Mouse (Mus musculus) mature B cell (primary cell): ENCODE data around the gene Rab11fip5.

ENCODE experiments used
- in situ Hi-C: fragments of 300-500 bp; cut with MboI; formaldehyde crosslinking; loops from 2 replicates; pipeline ENCODE4 v1.14.3; 2019

Rab11fip5 gene

DNA sequence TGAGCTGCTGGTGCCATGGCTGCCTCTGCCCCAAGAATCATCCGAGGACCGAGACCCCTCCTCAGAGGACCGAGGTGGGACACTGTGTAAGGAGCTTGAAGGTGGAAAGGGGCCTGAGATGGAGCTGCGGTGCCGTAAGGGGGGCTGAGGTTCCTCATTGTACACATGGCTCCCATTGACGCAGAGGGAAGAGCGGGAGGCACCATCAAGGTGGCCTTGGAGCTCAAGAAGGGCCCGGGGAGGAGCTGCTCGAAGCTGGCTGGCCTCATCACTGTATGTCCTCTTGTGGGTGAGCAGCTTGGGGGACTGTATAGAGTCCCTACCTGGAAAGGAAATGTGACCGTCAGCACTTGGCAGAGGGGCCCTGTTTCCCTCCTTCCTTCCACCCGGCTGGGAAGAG is 26.3 kb downstream of the Rab11fip5 start:
- in situ Hi-C loops = no loop called here

DNA sequence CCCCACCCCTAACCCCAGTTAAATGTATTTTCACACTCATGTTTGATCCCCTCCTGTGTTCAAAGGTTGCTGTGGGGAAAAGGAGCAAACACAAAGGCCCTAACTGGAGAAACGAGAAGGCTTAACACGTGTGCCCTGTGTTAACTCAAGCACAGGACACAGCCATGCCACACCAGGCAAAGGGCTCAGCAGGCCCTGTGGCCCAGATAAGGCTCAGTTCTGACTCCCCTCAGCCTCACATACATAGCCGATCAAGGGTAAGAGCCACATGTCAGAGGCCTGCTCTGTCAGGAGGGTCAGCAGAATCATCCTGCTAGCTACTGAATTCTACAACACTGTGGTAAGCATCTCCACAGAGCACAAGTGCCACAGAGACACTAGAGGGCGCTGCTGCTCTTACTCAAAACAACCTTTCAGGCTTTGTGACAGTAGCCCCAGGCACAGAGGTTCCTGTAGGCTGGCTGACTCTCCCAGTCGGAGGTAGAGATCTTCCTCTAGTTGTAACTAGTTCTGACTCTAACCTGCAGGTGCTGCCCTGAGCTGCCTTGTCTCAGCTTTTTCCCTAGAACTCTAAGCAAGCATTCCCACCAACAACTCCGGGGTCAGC is 28.3 kb downstream of the Rab11fip5 start:
- in situ Hi-C loops = no loop called here

DNA sequence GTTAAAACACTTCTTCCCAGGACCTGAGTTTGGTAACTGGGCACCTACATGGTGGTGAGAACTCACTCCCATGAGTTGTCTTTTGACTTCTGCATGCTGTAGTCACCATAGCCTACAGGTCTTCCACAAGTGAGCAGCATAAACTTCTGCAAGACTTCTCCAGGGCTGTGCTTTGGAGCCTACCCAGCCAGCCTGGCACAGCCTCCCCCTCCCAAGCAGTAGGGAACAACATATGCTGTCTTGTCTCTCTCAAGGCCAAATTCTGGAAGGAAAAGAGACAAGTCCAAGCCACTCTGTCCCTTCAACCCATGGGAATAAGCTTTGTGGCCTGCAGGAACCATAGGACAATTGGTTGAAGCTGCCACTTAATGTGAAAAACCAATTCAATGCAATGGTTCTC is 29.5 kb downstream of the Rab11fip5 start:
- in situ Hi-C loops = no loop called here

DNA sequence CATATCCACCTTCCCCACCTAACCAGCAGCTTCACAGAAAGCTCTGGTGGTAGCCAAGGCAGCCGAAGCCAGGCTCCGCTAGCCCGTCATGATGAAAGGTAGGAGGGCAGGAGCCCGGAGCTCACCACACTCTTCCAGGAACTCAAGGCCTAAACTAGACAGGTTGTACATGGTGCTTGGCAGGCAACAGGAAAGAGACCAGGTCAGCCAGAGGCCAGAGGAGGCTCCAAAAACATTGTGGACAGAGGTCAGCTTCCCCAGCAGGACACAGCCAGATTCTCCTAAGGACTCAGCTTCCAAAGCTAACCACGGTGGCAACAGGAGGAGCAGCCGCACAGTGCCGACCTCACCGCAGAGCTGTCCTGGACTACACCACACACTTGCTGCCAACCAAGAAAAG is 31.4 kb downstream of the Rab11fip5 start:
- in situ Hi-C loops = no loop called here

DNA sequence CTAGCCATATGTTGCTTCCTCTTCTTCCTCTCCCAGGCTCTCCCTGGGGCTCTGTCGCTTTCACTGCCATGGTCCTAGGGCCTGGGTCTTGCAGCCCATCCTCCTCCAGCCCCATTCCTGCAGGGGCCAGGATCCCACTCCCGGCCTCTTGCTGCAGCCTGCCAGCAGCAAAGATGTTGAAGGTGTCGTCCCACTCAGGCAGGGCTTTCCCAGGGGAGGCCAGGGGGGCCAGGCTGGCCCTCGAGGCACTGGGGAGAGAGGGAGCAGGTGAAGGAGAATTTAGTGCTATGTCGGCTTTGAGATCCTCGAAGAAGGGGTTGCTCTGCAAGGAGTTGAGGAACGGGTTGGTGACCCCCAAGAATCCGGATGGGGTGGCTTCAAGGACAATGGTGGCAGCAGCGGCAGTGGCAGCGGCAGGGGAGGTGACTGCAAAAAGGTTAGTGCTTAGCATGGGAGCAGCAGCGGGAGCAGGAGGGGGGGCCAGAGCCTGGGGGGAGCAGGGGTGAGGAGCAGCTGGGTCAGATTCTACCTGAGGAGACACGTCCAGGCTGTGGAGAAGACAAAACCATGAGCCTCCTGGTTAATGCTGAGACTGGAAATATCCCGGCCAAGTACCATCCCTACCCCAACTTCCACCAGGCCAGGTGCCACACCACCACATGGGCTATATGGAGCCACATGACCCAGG is 32.5 kb downstream of the Rab11fip5 start:
- in situ Hi-C loops = no loop called here

DNA sequence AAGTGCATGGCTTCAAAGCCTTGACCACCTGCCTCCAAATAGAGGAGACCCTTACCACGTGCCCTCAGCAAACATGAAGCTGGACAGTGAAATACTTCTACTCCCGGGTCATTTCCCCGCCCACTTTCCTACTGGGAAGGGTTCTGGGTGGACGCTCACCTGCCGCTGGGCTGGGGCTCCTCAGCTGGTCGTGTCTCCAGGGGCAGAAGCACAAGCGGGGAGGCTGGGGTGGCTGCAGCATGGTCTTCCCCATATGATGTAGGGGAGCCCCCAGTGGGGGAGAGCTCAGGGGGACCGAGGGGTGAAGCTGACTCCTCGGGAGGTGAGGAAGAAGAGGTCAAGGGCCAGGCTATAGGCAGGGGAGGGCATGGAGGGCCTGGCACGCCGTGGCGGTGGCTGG is 34.2 kb downstream of the Rab11fip5 start:
- in situ Hi-C loops = no loop called here

DNA sequence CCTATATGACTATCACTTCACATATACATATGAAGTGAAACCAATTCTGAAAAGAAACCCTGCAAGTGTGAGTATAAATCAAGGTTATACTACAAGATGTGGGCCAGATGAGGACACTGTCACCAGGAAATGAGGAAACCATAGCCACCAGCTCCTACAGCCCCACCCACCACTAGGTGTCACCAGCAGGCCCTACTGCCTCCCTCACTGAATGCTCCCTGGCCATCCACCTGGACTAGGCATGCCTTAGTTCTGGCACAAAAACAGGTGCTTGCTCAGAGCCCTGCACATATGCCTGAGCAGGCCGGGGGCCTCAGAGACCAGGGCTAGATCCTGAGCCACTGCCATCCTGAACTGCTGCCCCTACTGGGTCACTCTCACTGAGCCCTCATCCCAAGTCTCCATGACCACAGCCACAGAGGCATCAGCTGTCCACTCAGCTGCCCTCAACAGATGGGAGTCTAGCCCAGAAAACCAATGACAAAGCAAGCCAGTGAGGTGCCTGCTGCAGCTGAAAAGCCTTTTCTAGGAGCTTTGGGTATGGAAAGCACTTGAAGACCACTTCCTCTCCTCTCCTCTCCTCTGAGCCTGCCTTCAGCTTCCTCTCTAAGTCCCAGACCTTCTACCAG is 35.0 kb downstream of the Rab11fip5 start:
- in situ Hi-C loops = no loop called here

DNA sequence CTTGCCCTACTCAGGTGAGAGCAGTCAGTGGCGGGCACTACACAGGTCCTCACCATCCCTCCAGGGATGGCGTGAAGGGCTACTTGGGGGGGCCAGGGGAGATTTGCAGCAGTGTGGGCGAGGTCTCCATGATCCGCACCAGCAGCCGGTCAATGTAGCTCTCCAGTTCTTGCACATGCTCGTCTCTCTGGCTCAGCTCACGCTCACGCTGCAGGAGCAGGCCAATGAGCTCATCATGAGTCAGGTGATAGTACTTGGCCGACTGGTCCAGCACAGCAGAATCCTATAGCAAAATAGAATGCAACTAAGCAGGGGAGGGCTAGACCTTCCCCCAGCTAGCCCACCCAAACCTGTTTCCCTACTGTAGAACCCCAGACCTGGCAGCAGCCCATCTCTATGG is 37.5 kb downstream of the Rab11fip5 start:
- in situ Hi-C loops = no loop called here

DNA sequence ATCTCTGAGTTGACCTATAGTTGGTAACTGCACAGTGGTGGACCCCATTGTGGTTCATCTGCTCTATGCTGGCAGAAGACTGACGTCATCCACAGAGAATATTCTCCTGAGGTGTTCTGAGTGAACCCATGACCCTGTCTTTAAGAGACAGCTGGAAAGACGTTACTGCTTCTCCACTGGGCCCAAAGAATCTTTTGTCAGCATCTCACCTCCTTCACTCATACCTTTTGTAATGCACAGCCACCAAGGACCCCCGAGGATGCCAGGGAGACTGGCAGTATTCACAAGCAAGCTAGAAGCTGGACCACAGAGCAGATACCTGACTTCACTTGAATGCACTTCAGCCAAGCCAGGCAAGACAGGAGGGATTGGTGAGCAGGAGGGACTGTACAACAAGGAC is 39.1 kb downstream of the Rab11fip5 start:
- in situ Hi-C loops = no loop called here

DNA sequence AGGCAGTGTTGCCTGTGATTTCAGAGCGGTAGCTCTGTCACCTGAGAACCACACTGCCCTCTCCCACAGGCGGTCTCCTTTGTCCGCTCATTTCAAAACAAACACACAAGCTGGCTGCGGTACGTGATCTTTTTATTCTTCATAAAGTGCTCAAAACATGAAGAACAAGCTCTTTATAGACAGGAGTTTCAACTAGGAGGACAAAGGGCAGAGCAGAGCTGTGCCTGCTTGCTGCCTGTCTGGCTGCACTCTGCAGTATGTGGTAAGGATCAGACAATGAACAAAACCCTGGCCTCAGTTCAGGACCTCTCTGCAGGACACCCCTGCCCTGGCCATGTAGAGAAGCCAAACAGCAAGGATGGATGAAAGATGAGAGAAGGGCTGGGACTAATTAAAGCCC is 39.6 kb downstream of the Rab11fip5 start:
- in situ Hi-C loops = no loop called here

DNA sequence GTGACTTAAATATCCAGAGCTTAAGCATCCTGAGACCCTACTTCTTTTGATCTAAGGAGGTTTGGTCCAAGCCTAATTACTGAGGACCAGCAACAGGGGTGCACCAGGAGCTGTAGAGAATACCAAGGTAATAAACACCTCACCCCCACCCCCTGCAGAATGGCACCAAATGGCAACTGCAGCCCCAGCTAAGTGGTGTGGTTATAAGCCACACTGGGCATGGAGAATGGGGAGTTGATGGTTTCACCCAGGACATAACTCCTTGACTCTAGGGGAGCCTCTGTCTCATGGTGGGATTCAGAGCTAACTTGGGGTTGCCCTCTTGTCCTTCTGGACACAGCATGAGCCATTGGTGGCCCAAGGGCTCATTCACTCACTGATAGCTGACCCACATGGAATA is 40.2 kb downstream of the Rab11fip5 start:
- in situ Hi-C loops = no loop called here

DNA sequence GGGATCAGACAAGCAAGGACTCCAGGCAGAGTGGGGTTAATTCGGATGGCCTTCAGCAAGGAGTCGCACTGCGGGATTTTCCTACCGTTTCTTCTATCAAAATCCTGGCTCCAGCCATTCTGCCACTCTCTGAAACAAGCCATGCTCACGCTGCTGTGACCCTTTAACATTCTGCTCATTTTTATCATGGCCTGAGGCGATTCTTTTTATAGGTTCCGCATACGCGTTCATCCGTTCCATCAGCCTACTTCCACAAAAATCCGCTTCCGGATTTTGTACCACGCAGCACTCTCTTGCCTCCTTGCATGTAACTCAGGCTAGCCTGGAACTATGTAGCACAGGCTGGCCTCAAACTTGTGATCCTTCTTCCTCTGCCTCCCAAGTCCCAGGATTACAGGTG is 40.7 kb downstream of the Rab11fip5 start:
- in situ Hi-C loops = no loop called here

DNA sequence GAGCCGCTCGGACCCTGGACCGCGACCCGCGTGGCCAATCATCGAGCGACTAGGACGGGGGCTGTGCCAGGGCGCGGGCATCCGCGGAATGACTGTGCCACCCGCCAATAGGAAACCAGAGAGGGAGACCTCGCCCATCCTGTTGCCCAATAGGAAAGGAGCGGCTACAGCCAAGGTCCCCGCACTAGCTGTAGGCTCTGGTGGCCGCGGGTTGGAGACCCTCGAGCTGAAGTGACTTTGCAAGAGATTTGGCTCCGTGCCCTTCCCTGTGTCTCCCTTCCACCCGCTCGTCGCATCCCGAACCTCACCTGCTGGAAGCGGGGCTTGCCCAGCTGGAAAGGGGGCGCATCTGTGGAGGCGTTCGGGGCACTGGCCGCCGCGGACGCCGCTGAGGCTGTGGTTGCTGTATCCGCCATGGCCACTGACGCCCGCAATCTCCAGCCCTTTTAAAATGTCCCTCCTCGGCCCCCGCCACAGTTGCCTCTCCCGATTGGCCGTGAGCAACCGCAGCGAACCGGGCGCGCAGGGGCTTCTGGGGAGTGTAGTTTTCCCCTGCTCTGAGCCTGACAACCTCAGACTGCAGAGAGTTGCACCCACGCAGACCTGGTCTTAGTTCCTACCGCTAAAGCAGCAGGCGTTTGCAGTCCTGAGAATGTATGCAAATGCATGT is 41.3 kb downstream of the Rab11fip5 start, which contains the start of gene Sfxn5:
TSS of gene Sfxn5 (minus strand) at position 423 of the 670 bp plus-strand sequence.
- in situ Hi-C loops = no loop called here

DNA sequence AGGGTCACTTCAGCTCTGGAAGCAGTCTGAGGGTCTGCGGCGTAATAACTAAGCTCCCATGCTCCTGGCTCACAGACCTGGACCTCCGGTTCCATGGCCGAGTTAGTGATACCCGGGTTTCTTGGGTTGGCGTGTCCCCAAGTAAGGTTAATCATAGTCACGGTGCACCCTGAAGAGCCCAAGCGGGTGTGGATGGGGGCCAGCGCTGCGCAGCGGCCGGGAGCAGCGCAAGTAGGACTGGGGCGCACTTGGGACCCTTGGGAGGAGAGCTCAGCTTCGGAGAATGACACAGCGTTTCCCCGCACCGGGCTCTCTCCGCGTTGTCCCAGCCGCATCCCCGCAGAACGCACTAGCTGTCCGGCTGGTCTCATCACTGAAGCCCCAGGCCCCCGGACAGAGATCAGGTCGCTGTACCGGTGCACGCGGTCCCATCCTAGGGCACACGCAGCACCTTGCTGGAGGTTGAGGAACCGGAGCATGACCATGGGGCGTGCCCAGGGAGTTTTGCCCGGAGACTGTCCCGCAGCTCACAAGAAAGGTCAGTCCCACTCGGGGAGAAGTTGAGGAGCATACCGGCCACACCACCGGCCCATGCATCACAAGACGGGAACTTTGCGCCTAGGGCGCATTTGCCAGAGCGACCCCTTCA is 42.0 kb downstream of the Rab11fip5 start:
- in situ Hi-C loops = no loop called here

DNA sequence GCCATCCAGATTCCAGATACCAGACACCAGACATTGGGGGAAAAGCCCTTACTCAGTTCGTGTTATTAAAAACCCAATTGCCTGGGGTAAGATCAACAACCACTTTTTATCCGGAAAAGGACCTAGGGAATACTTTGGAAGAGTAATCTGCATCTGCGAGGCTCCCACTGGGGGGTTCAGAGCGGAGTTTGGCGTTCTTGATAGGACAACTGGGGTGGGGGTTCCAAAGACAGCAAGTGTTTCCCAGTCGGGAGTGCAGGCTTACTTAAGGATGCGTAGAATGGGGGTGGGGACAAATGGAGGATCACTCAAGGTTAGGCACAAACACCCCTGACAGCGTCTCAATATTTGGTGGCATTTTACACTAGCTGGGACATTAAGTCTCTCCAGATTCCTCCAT is 42.7 kb downstream of the Rab11fip5 start:
- in situ Hi-C loops = no loop called here

DNA sequence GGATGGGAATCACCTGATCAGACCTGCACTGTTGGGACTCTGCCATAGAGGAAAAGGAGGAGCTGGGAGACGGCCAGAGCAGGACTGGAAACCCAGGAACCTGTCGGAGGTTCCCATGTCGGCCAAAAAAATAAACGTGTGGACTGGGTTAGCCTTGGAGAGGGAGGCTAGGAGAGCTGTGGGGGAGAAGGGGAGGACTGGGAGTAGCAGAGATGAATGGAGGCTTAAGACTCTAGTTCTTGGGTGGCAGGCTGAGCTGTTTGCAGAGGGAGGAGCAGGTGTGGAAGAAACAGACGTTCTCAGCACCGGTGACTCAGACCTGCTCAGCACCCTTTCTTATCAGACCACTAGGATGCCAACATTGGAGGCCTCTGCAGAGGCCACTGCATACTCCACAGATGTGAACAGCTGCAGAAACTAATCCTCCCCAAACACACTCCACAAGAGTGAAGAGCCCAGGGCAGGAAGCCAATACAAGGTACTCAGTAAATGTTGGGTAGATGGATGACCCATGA is 43.2 kb downstream of the Rab11fip5 start:
- in situ Hi-C loops = no loop called here

DNA sequence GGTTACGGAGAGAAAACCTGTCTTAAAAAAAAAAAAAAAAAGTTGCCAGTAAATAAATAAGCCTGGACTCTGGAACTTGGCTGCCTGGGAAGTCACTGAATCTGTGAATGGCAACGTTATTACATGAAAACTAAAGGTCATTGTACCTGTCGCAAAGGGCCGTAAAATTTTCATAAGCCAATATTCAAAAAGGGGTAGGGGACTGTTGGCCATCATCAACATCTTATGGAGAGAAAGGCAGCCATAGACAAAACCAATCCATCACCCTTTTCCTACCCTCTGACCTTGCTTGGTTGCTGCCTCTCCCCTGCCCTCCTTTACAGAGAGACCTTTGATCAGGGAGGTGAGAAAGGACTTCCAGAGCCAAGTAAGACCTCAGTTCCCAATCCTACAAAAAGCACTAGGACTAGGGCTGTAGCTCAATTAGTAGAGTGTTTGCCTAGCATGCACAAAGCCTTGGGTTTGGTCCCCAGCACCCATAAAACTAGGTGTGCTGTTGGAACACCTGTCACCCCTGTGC is 44.7 kb downstream of the Rab11fip5 start:
- in situ Hi-C loops = no loop called here

DNA sequence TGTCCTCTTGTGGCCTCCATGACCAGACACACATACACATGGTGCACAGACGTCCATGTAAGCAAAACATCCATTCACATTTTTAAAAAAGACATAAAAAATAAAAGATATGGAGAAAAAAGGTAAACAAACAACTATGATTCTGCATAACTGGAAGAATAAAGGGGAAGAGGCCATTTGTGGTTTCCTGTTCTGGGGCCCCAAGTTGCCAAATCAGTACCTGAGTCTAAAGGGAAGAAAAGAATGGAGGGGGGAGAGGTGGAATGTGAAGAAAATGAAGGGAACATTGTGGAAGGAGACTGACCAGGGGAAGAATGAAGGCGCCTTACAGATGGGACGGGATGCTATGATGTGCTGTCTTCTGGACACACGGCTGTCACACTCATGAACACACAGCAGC is 47.9 kb downstream of the Rab11fip5 start:
- in situ Hi-C loops = no loop called here

DNA sequence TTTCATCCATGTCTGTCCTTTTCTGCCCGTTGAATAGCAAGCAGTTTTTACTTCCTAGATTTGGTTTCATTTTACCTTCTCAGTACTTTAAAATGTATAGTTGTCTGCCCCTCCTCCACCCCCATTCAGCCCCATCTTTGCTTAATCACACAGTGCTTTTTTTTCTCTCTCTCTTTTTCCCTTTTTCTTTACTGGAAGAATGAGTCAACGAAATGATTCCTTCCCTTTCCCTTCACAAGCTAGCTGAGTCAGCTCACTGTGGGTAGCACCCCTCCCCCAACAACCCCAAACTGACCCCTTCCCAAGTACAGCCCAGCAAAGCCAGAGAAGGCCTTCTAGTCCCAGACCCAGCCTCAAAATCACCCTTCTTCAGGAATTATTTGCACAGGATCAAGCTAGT is 49.3 kb downstream of the Rab11fip5 start:
- in situ Hi-C loops = no loop called here

DNA sequence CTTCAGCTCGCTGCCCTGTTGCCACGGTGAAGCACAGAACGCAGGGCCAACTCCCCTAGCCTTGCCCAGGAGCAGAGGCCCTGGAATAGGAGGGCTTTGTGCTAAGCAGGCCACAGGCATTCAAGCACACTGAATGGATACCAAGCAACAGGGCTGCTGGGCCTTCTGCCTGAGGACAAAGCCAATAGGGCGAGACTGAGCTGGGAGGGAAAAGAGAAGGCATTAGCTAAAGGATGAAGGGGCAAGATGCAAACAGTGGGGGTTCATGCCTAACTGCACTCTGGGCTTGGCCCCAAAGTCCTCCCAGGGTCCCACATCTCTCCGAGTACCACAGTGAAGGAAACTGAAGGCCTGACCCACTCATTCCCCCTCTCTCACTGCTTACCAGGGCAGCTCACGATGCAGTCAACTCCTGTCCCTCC is 54.0 kb downstream of the Rab11fip5 start:
- in situ Hi-C loops = no loop called here

DNA sequence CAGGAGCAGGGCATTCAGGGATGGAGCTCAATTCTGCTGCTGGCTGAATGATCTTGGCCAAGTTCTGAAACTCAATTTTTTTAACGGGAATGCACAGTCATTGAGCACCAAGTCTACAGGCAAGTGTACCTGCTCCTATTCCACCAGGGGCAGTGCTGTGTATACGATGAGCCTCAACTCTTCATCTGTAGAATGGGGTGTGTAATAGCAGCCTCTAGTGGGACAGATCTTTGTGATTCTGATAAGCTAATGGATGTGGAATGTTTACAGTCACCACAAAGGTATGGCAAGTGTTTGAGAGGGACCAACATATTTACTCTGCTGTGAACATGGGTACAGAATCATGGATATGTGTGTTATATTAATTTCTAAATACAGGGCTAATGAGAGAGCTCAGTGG is 58.2 kb downstream of the Rab11fip5 start:
- in situ Hi-C loops = no loop called here
